Mouse (Mus musculus) myocyte (in vitro differentiated cells): ENCODE data around the gene Creb1. TPM values are rescaled to one million over a fixed set of nuclear protein-coding genes. Genes with fewer than 3 reads are reported as not detected.

Source experiments
- H3K27me3 ChIP-seq: one replicate; pipeline ENCODE4 v1.6.1; 2011; ENCODE audit not compliant: control insufficient read depth, insufficient read depth, insufficient read length
- H3K36me3 ChIP-seq: one replicate; pipeline ENCODE4 v1.6.1; 2011; ENCODE audit not compliant: control insufficient read depth, insufficient read depth
- H3K4me2 ChIP-seq: one replicate; pipeline ENCODE4 v1.6.1; 2011; ENCODE audit warnings: low read depth, control low read depth
- H3K4me3 ChIP-seq: one replicate; pipeline ENCODE4 v1.5.1; 2011; ENCODE audit warnings: mild to moderate bottlenecking, control low read depth, moderate library complexity
- H3K79me2 ChIP-seq: one replicate; pipeline ENCODE4 v1.6.1; 2011; ENCODE audit not compliant: control insufficient read depth, insufficient read depth
- H3ac ChIP-seq: one replicate; pipeline ENCODE4 v1.6.1; 2011; ENCODE audit not compliant: control insufficient read depth, insufficient read length
- CEBPB ChIP-seq: IDR thresholded peaks from 2 replicates; pipeline ENCODE4 v1.6.1; 2011; ENCODE audit warnings: mild to moderate bottlenecking, moderate library complexity; ENCODE audit not compliant: poor library complexity, insufficient read depth, severe bottlenecking
- E2F4 ChIP-seq: IDR thresholded peaks from one replicate; pipeline ENCODE4 v1.6.1; 2011; ENCODE audit warnings: mild to moderate bottlenecking, control low read depth, moderate library complexity; ENCODE audit not compliant: insufficient read depth
- MAX ChIP-seq: IDR thresholded peaks from one replicate; pipeline ENCODE4 v1.6.1; 2011; ENCODE audit warnings: low read depth, mild to moderate bottlenecking, control low read depth
- MYOD1 ChIP-seq, 3 experiments: IDR thresholded peaks; one replicate each; pipeline ENCODE4 v1.6.1; 2011; ENCODE audit warnings: control low read depth in 2 of 3, low read depth in 2 of 3, mild to moderate bottlenecking in 2 of 3, moderate library complexity in 1 of 3; ENCODE audit not compliant: insufficient read length in 2 of 3, control insufficient read depth in 1 of 3
- MYOG ChIP-seq, 3 experiments: IDR thresholded peaks; one replicate each; pipeline ENCODE4 v1.6.1; 2011; ENCODE audit warnings: control low read depth in 2 of 3, low read depth in 2 of 3, mild to moderate bottlenecking in 2 of 3; ENCODE audit not compliant: insufficient read length in 2 of 3, control insufficient read depth in 1 of 3, insufficient read depth in 1 of 3
- POLR2A ChIP-seq: IDR thresholded peaks from one replicate; pipeline ENCODE4 v1.6.1; 2011; ENCODE audit warnings: low read depth, mild to moderate bottlenecking, control low read depth, moderate library complexity; ENCODE audit not compliant: insufficient read length
- POLR2AphosphoS2 ChIP-seq: IDR thresholded peaks from one replicate; pipeline ENCODE4 v1.6.1; 2011; ENCODE audit warnings: low read depth, control low read depth; ENCODE audit not compliant: insufficient read length
- REST ChIP-seq: IDR thresholded peaks from one replicate; pipeline ENCODE4 v1.6.1; 2011; ENCODE audit warnings: mild to moderate bottlenecking, control low read depth, moderate library complexity; ENCODE audit not compliant: insufficient read depth, insufficient read length
- SRF ChIP-seq: IDR thresholded peaks from one replicate; pipeline ENCODE4 v1.6.1; 2011; ENCODE audit warnings: low read depth; ENCODE audit not compliant: control insufficient read depth, insufficient read length
- TCF12 ChIP-seq: IDR thresholded peaks from one replicate; pipeline ENCODE4 v1.6.1; 2011; ENCODE audit warnings: mild to moderate bottlenecking, control low read depth; ENCODE audit not compliant: poor library complexity, insufficient read depth, severe bottlenecking
- TCF3 ChIP-seq: IDR thresholded peaks from one replicate; pipeline ENCODE4 v1.6.1; 2011; ENCODE audit warnings: low read depth, control low read depth; ENCODE audit not compliant: insufficient read length
- USF1 ChIP-seq: IDR thresholded peaks from one replicate; pipeline ENCODE4 v1.6.1; 2011; ENCODE audit warnings: low read depth, mild to moderate bottlenecking, control low read depth, moderate library complexity
- polyA plus RNA-seq: library from polyadenylated mRNA; unstranded; fragments of >200 nt; fragmentation: generic; extraction: Trizol; gene quantifications from one replicate; pipeline ENCODE4 v1.2.1, GENCODE M21; 2012; ENCODE audit warnings: missing spikeins

Gene Creb1
- polyA plus RNA-seq, 1 experiment: 9.6 TPM

GRCm38 (mm10) chr1:64538837-64539367 is 6.5 kb downstream of the Creb1 start:
- Histone ChIP-seq H3K27me3 (no peaks in the 10 kb centered on the region), H3K4me2 (peak overlapping the region; percentile 50), H3K79me2 (peaks cover 99% of the 10 kb centered on the region), H3K36me3 (peaks cover 6% of the 10 kb centered on the region), H3ac (no peak overlapping the region), H3K4me3 (no peak overlapping the region)
- TF ChIP-seq USF1 (peak; percentile 48), MYOG (IDR thresholded peaks at IDR 0.05; ENCODE audit: control insufficient read depth in 1 of 3, insufficient read depth in 1 of 3, insufficient read length in 2 of 3, low read depth in 2 of 3) (no peak)

- TF ChIP-seq POLR2A (no peak), USF1 (peak; percentile 69)
- Histone ChIP-seq H3K36me3 (peaks cover 6% of the 10 kb centered on the region), H3K79me2 (peaks cover 94% of the 10 kb centered on the region), H3ac (no peak overlapping the region), H3K27me3 (no peaks in the 10 kb centered on the region), H3K4me2 (no peak overlapping the region), H3K4me3 (no peak overlapping the region)
Observed at GRCm38 (mm10) chr1:64543750-64544149, 11.3 kb downstream of the Creb1 start.

GRCm38 (mm10) chr1:64546070-64546469 is 13.6 kb downstream of the Creb1 start:
- TF ChIP-seq POLR2A: no peak
- no peak for TF ChIP-seq CEBPB
- no peak for TF ChIP-seq USF1
- TF ChIP-seq MAX: no peak
- no peak for TF ChIP-seq POLR2AphosphoS2
- no peak for TF ChIP-seq MYOG (IDR thresholded peaks at IDR 0.05; ENCODE audit: control insufficient read depth in 1 of 3, insufficient read depth in 1 of 3, insufficient read length in 2 of 3, low read depth in 2 of 3)
- no peak for TF ChIP-seq E2F4
- no peak for TF ChIP-seq SRF
- no peak for TF ChIP-seq MYOD1 (IDR thresholded peaks at IDR 0.05; ENCODE audit: control insufficient read depth in 1 of 3, insufficient read length in 2 of 3, low read depth in 2 of 3)
- no peak overlapping the region for H3K4me2 ChIP-seq
- peaks cover 91% of the 10 kb centered on the region for H3K79me2 ChIP-seq
- no peak overlapping the region for H3ac ChIP-seq
- no peak overlapping the region for H3K4me3 ChIP-seq
- H3K36me3 ChIP-seq: peaks cover 6% of the 10 kb centered on the region
- H3K27me3 ChIP-seq: no peaks in the 10 kb centered on the region

DNA sequence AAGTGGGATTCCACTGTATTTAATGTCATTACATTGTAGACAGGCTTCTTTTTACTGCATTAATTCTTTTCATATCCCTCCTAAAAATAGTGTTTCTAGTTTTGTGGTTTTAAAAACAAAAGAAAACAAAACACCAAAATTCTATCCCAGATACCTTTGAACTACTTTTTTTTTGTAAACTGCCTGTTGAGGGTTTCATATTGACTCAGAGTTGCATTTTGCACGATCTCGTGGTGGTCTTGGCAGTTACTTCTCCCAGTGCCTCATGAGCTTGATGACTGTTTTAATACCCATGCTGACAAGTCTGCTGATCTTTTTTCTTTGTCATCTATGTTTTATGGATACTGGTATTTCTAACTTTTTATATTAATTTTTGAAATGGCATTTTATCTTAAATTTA is 16.9 kb downstream of the Creb1 start:
- Histone ChIP-seq H3K4me2 (no peak overlapping the region), H3ac (no peak overlapping the region), H3K36me3 (peaks cover 4% of the 10 kb centered on the region), H3K27me3 (no peaks in the 10 kb centered on the region), H3K79me2 (peaks cover 63% of the 10 kb centered on the region), H3K4me3 (no peak overlapping the region)
- TF ChIP-seq TCF12: no peak

DNA sequence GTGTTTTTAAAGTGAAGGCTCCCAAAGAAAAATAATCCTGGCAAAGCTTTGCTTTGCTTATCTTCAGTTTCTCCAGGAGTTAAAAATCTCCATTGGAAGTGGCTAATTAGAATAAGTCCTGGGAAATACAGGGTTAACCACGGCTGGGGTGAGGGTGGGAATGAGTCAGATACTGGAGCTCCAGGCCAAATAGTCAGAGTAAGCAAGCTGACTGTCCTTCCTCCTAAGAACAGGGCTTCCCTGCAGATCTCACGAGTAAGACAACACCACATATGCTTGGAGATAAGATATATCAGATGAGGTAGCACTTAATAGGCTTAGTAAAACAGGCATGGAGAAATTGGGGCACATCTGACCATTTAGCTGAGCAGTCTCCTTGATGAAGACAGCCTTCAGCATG is 19.5 kb downstream of the Creb1 start:
- Histone ChIP-seq H3K79me2 (peaks cover 55% of the 10 kb centered on the region), H3K4me3 (no peak overlapping the region)

DNA sequence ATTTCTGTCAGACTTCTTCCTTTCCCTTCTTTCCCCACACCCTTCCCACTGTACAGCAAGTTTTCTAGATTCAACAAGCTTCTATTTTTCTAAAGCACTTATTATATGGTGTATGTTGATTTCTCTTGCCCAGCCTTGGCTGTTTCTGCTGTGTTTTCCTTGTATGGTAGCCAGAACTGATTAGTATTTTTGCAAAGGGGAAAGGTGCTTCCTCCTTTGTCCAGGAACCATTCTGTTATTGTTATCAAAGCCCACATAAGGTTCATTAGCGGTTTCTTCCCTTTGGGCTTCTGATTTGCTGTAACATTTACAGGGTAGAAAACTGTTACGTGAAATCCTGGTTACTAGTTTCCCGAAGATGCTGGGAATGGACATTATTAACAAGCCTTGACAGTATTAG is 27.7 kb downstream of the Creb1 start:
- H3K4me2 ChIP-seq: no peak overlapping the region
- peaks cover 30% of the 10 kb centered on the region for H3K36me3 ChIP-seq
- peaks cover 17% of the 10 kb centered on the region for H3K79me2 ChIP-seq
- H3ac ChIP-seq: no peak overlapping the region
- no peaks in the 10 kb centered on the region for H3K27me3 ChIP-seq
- H3K4me3 ChIP-seq: no peak overlapping the region
- TF ChIP-seq CEBPB (no peak), USF1 (no peak), TCF3 (no peak), MYOD1 (IDR thresholded peaks at IDR 0.05; ENCODE audit: control insufficient read depth in 1 of 3, insufficient read length in 2 of 3, low read depth in 2 of 3) (no peak), E2F4 (no peak), MYOG (IDR thresholded peaks at IDR 0.05; ENCODE audit: control insufficient read depth in 1 of 3, insufficient read depth in 1 of 3, insufficient read length in 2 of 3, low read depth in 2 of 3) (no peak), TCF12 (no peak), REST (no peak), POLR2AphosphoS2 (no peak), MAX (no peak)

More for the DNA sequence above, 19.5 kb downstream of the Creb1 start:
- Histone ChIP-seq H3ac (no peak overlapping the region), H3K36me3 (peaks cover 13% of the 10 kb centered on the region), H3K4me2 (peak overlapping the region; percentile 4), H3K27me3 (no peaks in the 10 kb centered on the region)
- TF ChIP-seq TCF12 (no peak), MYOG (IDR thresholded peaks at IDR 0.05; ENCODE audit: control insufficient read depth in 1 of 3, insufficient read depth in 1 of 3, insufficient read length in 2 of 3, low read depth in 2 of 3) (no peak), TCF3 (no peak), REST (no peak), E2F4 (no peak), MAX (no peak), SRF (no peak), MYOD1 (IDR thresholded peaks at IDR 0.05; ENCODE audit: control insufficient read depth in 1 of 3, insufficient read length in 2 of 3, low read depth in 2 of 3) (no peak), USF1 (no peak), POLR2A (no peak), POLR2AphosphoS2 (no peak), CEBPB (no peak)
